Mouse (Mus musculus): ENCODE measurements at regions not wholly inside any gene's neighbourhood (a gene's known extent, or its start where the extent isn't known, plus 50 kb on each side); places are given as distances from the start of the nearest gene placed in this dataset.

GRCm38 (mm10) chr1:183717060-183717459, 296.0 kb upstream of the Dusp10 start:
- DNase-seq (ENCODE audit: low read depth, low spot score) = no peak
- Histone ChIP-seq H3K36me3 (ENCODE audit: control insufficient read depth, insufficient read depth, low read length, poor library complexity, severe bottlenecking) (no peaks in the 10 kb centered on the region), H3K27me3 (ENCODE audit: control insufficient read depth, insufficient read depth, low read length, poor library complexity, severe bottlenecking) (no peaks in the 10 kb centered on the region; the same call in 1 of the 2 replicates)

- no peaks in the 10 kb centered on the region for H3K27me3 ChIP-seq (ENCODE audit: control insufficient read depth, insufficient read depth, low read length, poor library complexity, severe bottlenecking)
- H3K36me3 ChIP-seq (ENCODE audit: control insufficient read depth, insufficient read depth, low read length, poor library complexity, severe bottlenecking) = no peaks in the 10 kb centered on the region
- no peak for DNase-seq (ENCODE audit: low read depth, low spot score)
These were observed 264.0 kb upstream of the Dusp10 start for GRCm38 (mm10) chr1:183749126-183749525.

GRCm38 (mm10) chr1:183754500-183754899, 258.6 kb upstream of the Dusp10 start:
- no peak for DNase-seq (ENCODE audit: low read depth, low spot score)
- Histone ChIP-seq H3K36me3 (ENCODE audit: control insufficient read depth, insufficient read depth, low read length, poor library complexity, severe bottlenecking) (no peaks in the 10 kb centered on the region; the same call in 1 of the 2 replicates), H3K27me3 (ENCODE audit: control insufficient read depth, insufficient read depth, low read length, poor library complexity, severe bottlenecking) (no peaks in the 10 kb centered on the region)

- no peak for DNase-seq (ENCODE audit: low read depth, low spot score)
- no peaks in the 10 kb centered on the region for H3K27me3 ChIP-seq (ENCODE audit: control insufficient read depth, insufficient read depth, low read length, poor library complexity, severe bottlenecking)
- H3K36me3 ChIP-seq (ENCODE audit: control insufficient read depth, insufficient read depth, low read length, poor library complexity, severe bottlenecking) = no peaks in the 10 kb centered on the region; the same call in 1 of the 2 replicates
These were observed 256.4 kb upstream of the Dusp10 start for GRCm38 (mm10) chr1:183756716-183757115.

GRCm38 (mm10) chr1:183763864-183764726, 249.0 kb upstream of the Dusp10 start:
- no peaks in the 10 kb centered on the region for H3K36me3 ChIP-seq (ENCODE audit: control insufficient read depth, insufficient read depth, low read length, poor library complexity, severe bottlenecking)
- no peaks in the 10 kb centered on the region for H3K27me3 ChIP-seq (ENCODE audit: control insufficient read depth, insufficient read depth, low read length, poor library complexity, severe bottlenecking)
- DNase-seq (ENCODE audit: low read depth, low spot score) = no peak

- Histone ChIP-seq H3K36me3 (ENCODE audit: control insufficient read depth, insufficient read depth, low read length, poor library complexity, severe bottlenecking) (no peaks in the 10 kb centered on the region), H3K27me3 (ENCODE audit: control insufficient read depth, insufficient read depth, low read length, poor library complexity, severe bottlenecking) (no peaks in the 10 kb centered on the region)
- DNase-seq (ENCODE audit: low read depth, low spot score) = no peak
These were observed 240.3 kb upstream of the Dusp10 start for GRCm38 (mm10) chr1:183772844-183773243.

GRCm38 (mm10) chr1:183780180-183780579, 232.9 kb upstream of the Dusp10 start:
- Histone ChIP-seq H3K27me3 (ENCODE audit: control insufficient read depth, insufficient read depth, low read length, poor library complexity, severe bottlenecking) (no peaks in the 10 kb centered on the region), H3K36me3 (ENCODE audit: control insufficient read depth, insufficient read depth, low read length, poor library complexity, severe bottlenecking) (no peaks in the 10 kb centered on the region)
- DNase-seq (ENCODE audit: low read depth, low spot score) = no peak

GRCm38 (mm10) chr1:183780779-183781178, 232.3 kb upstream of the Dusp10 start:
- no peak for DNase-seq (ENCODE audit: low read depth, low spot score)
- Histone ChIP-seq H3K27me3 (ENCODE audit: control insufficient read depth, insufficient read depth, low read length, poor library complexity, severe bottlenecking) (no peaks in the 10 kb centered on the region), H3K36me3 (ENCODE audit: control insufficient read depth, insufficient read depth, low read length, poor library complexity, severe bottlenecking) (no peaks in the 10 kb centered on the region)

- DNase-seq (ENCODE audit: low read depth, low spot score) = no peak
- Histone ChIP-seq H3K36me3 (ENCODE audit: control insufficient read depth, insufficient read depth, low read length, poor library complexity, severe bottlenecking) (no peaks in the 10 kb centered on the region), H3K27me3 (ENCODE audit: control insufficient read depth, insufficient read depth, low read length, poor library complexity, severe bottlenecking) (no peaks in the 10 kb centered on the region)
These were observed 229.5 kb upstream of the Dusp10 start for GRCm38 (mm10) chr1:183783440-183784130.

GRCm38 (mm10) chr1:183792230-183792813, 220.8 kb upstream of the Dusp10 start:
- no peaks in the 10 kb centered on the region for H3K27me3 ChIP-seq (ENCODE audit: control insufficient read depth, insufficient read depth, low read length, poor library complexity, severe bottlenecking)
- no peak for DNase-seq (ENCODE audit: low read depth, low spot score)
- no peaks in the 10 kb centered on the region for H3K36me3 ChIP-seq (ENCODE audit: control insufficient read depth, insufficient read depth, low read length, poor library complexity, severe bottlenecking)

GRCm38 (mm10) chr1:183793324-183793723, 219.8 kb upstream of the Dusp10 start:
- DNase-seq (ENCODE audit: low read depth, low spot score) = no peak
- H3K36me3 ChIP-seq (ENCODE audit: control insufficient read depth, insufficient read depth, low read length, poor library complexity, severe bottlenecking) = no peaks in the 10 kb centered on the region
- H3K27me3 ChIP-seq (ENCODE audit: control insufficient read depth, insufficient read depth, low read length, poor library complexity, severe bottlenecking) = no peaks in the 10 kb centered on the region

GRCm38 (mm10) chr1:183793913-183794445, 219.1 kb upstream of the Dusp10 start:
- Histone ChIP-seq H3K27me3 (ENCODE audit: control insufficient read depth, insufficient read depth, low read length, poor library complexity, severe bottlenecking) (no peaks in the 10 kb centered on the region), H3K36me3 (ENCODE audit: control insufficient read depth, insufficient read depth, low read length, poor library complexity, severe bottlenecking) (no peaks in the 10 kb centered on the region)
- DNase-seq (ENCODE audit: low read depth, low spot score) = no peak

GRCm38 (mm10) chr1:183802351-183802750, 210.8 kb upstream of the Dusp10 start:
- H3K27me3 ChIP-seq (ENCODE audit: control insufficient read depth, insufficient read depth, low read length, poor library complexity, severe bottlenecking) = no peaks in the 10 kb centered on the region
- H3K36me3 ChIP-seq (ENCODE audit: control insufficient read depth, insufficient read depth, low read length, poor library complexity, severe bottlenecking) = no peaks in the 10 kb centered on the region
- peak; percentile 26 for DNase-seq (ENCODE audit: low read depth, low spot score)

GRCm38 (mm10) chr1:183803357-183803756, 209.7 kb upstream of the Dusp10 start:
- no peaks in the 10 kb centered on the region for H3K27me3 ChIP-seq (ENCODE audit: control insufficient read depth, insufficient read depth, low read length, poor library complexity, severe bottlenecking)
- no peaks in the 10 kb centered on the region for H3K36me3 ChIP-seq (ENCODE audit: control insufficient read depth, insufficient read depth, low read length, poor library complexity, severe bottlenecking)
- DNase-seq (ENCODE audit: low read depth, low spot score) = peak; percentile 89

- no peaks in the 10 kb centered on the region for H3K36me3 ChIP-seq (ENCODE audit: control insufficient read depth, insufficient read depth, low read length, poor library complexity, severe bottlenecking)
- H3K27me3 ChIP-seq (ENCODE audit: control insufficient read depth, insufficient read depth, low read length, poor library complexity, severe bottlenecking) = no peaks in the 10 kb centered on the region
- DNase-seq (ENCODE audit: low read depth, low spot score) = peak; percentile 76
These were observed 209.3 kb upstream of the Dusp10 start for GRCm38 (mm10) chr1:183803826-183804225.
